Mouse (Mus musculus): ENCODE measurements around the gene Gabarapl2.

Gene Gabarapl2

GRCm38 (mm10) chr8:111940171-111941100, at the start of gene Gabarapl2:
Gene Gabarapl2 (plus strand): TSS chr8:111940703.
- peak; percentile 97 for DNase-seq (ENCODE audit: inconsistent ontology term)

- DNase-seq (ENCODE audit: inconsistent ontology term) = no peak
Observed at GRCm38 (mm10) chr8:111890911-111891303, 49.6 kb upstream of the Gabarapl2 start.

- DNase-seq (ENCODE audit: inconsistent ontology term) = no peak
Observed at GRCm38 (mm10) chr8:111891983-111892382, 48.5 kb upstream of the Gabarapl2 start.

GRCm38 (mm10) chr8:111892615-111893014, 47.9 kb upstream of the Gabarapl2 start:
- no peak for DNase-seq (ENCODE audit: inconsistent ontology term)

GRCm38 (mm10) chr8:111894955-111895354, 45.5 kb upstream of the Gabarapl2 start:
- DNase-seq (ENCODE audit: inconsistent ontology term) = no peak

GRCm38 (mm10) chr8:111898586-111898985, 41.9 kb upstream of the Gabarapl2 start:
- DNase-seq (ENCODE audit: inconsistent ontology term) = no peak

- peak; percentile 37 for DNase-seq (ENCODE audit: inconsistent ontology term)
Observed at GRCm38 (mm10) chr8:111902080-111902479, 38.4 kb upstream of the Gabarapl2 start.

- DNase-seq (ENCODE audit: inconsistent ontology term) = no peak
Observed at GRCm38 (mm10) chr8:111905500-111906121, 34.9 kb upstream of the Gabarapl2 start.

- DNase-seq (ENCODE audit: inconsistent ontology term) = peak; percentile 22
Observed at GRCm38 (mm10) chr8:111909621-111910450, 30.7 kb upstream of the Gabarapl2 start, which contains the start of gene Chst5. Gene Chst5 (minus strand): TSS chr8:111910447.

GRCm38 (mm10) chr8:111911572-111911971, 28.9 kb upstream of the Gabarapl2 start:
- no peak for DNase-seq (ENCODE audit: inconsistent ontology term)

GRCm38 (mm10) chr8:111912860-111913432, 27.6 kb upstream of the Gabarapl2 start:
- DNase-seq (ENCODE audit: inconsistent ontology term) = peak; percentile 30

GRCm38 (mm10) chr8:111919663-111920062, 20.8 kb upstream of the Gabarapl2 start:
- DNase-seq (ENCODE audit: inconsistent ontology term) = no peak

GRCm38 (mm10) chr8:111920971-111921370, 19.5 kb upstream of the Gabarapl2 start:
- DNase-seq (ENCODE audit: inconsistent ontology term) = no peak

- peak; percentile 61 for DNase-seq (ENCODE audit: inconsistent ontology term)
Observed at GRCm38 (mm10) chr8:111923383-111923804, 17.1 kb upstream of the Gabarapl2 start.

GRCm38 (mm10) chr8:111924976-111925375, 15.5 kb upstream of the Gabarapl2 start:
- DNase-seq (ENCODE audit: inconsistent ontology term) = no peak

- DNase-seq (ENCODE audit: inconsistent ontology term) = no peak
Observed at GRCm38 (mm10) chr8:111929648-111930344, 10.7 kb upstream of the Gabarapl2 start.

GRCm38 (mm10) chr8:111931721-111932120, 8.8 kb upstream of the Gabarapl2 start:
- no peak for DNase-seq (ENCODE audit: inconsistent ontology term)

GRCm38 (mm10) chr8:111932580-111933336, 7.7 kb upstream of the Gabarapl2 start:
- DNase-seq (ENCODE audit: inconsistent ontology term) = peak; percentile 68

GRCm38 (mm10) chr8:111933348-111934076, 7.0 kb upstream of the Gabarapl2 start, which contains the start of gene Tmem231:
Gene Tmem231 (minus strand): TSS chr8:111933881.
- DNase-seq (ENCODE audit: inconsistent ontology term) = peak; percentile 93

All from Muller cell, postnatal 12 days (primary cell).